Mouse (Mus musculus): ENCODE measurements around the gene Slc22a23. TPM values are rescaled to one million over a fixed set of nuclear protein-coding genes. Genes with fewer than 3 reads are reported as not detected.
"Not testable (repeated sequence)": the region's sequence is repeated elsewhere in the genome, so short reads cannot be mapped to it uniquely, and the experiment has no call there.

Gene Slc22a23
- 7.3 and 8.1 TPM in 2 replicates for polyA plus RNA-seq (2014; fragmentation: Nextera tagmentation; extraction: Ambion mirVana)

DNA sequence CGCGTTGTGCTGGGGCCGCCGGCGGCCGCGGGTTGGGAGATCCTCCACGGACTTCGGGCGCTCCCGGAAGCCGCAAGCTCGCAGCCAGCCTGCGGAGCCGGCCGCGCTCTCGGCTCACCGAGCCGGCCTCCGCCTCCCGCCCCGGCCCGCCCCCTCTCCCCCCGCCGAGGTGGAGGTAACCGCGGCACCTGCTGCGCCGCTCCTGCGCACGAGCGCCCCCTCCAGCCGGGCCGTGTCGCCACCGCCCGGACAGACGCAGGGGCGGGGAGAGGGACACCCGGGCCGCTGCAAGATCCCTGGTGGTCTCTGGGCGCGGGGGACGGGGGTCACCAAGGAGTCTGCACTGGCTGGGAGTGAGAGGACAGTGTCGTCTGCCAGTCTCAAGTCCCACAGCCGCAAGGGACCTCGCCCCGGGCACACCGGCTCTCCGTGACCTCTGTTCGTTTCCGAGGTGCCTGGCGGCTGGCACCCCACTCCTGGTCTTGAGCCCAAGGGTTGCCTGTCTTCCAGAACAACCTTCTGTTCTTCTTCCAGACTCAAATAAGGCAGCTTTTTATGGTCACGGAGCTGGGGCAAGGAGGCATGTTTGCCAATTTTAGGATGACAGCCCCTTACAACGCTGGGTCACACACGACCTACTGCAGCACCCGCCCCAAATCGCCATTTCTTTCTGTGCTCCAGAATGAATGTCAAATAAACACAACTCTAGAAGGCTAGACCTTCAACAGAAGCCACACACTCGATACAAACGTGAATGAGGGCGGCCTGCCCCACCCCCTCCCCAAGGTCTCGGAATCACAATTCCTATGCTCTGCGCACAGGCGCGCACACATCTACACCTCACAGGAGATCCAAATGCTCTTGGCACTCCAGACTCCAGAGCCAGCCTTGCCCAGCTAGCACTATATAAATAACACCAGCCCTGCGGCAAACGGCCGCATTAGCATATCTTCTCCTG lies at the start of gene Slc22a23:
Gene Slc22a23, minus strand, starts transcription at position 55 of the 958 bp plus-strand sequence.
- WGBS (ENCODE audit: insufficient replicate concordance) = 2% methylated on average over 41 of the region's 69 CpGs
- Histone ChIP-seq H3K9me3 (replicated peaks; ENCODE audit: control insufficient read depth, low read length) (no peaks in the 10 kb centered on the region), H3K27me3 (ENCODE audit: control insufficient read depth, insufficient read depth, low read length) (no peaks in the 10 kb centered on the region), H3K4me1 (ENCODE audit: control insufficient read depth, insufficient read depth, low read length) (peaks cover 27% of the 10 kb centered on the region), H3K4me3 (ENCODE audit: low read depth, low read length) (peak within 1 kb of the TSS; percentile 91), H3K36me3 (ENCODE audit: control insufficient read depth, insufficient read depth, low read length) (no peaks in the 10 kb centered on the region), H3K9ac (ENCODE audit: low read depth, low read length) (peak within 1 kb of the TSS; percentile 93), H3K4me2 (peak within 1 kb of the TSS; percentile 99), H3K27ac (ENCODE audit: low read depth, low read length) (peak within 1 kb of the TSS; percentile 78)
- ATAC-seq (replicated peaks; ENCODE audit: insufficient number of reproducible peaks, low FRiP score, low TSS enrichment) = peak; percentile 84

GRCm38 (mm10) chr13:34394305-34394704 lies 49.3 kb upstream of the Slc22a23 start:
- not testable (repeated sequence) for H3K27me3 ChIP-seq (ENCODE audit: control insufficient read depth, insufficient read depth, low read length); ATAC-seq (replicated peaks; ENCODE audit: insufficient number of reproducible peaks, low FRiP score, low TSS enrichment); H3K9ac ChIP-seq (ENCODE audit: low read depth, low read length); H3K4me2 ChIP-seq; H3K4me1 ChIP-seq (ENCODE audit: control insufficient read depth, insufficient read depth, low read length); H3K27ac ChIP-seq (ENCODE audit: low read depth, low read length); H3K4me3 ChIP-seq (ENCODE audit: low read depth, low read length); H3K9me3 ChIP-seq (replicated peaks; ENCODE audit: control insufficient read depth, low read length); H3K36me3 ChIP-seq (ENCODE audit: control insufficient read depth, insufficient read depth, low read length)
- 74% methylated on average over 9 of the region's 16 CpGs for WGBS (ENCODE audit: insufficient replicate concordance)

DNA sequence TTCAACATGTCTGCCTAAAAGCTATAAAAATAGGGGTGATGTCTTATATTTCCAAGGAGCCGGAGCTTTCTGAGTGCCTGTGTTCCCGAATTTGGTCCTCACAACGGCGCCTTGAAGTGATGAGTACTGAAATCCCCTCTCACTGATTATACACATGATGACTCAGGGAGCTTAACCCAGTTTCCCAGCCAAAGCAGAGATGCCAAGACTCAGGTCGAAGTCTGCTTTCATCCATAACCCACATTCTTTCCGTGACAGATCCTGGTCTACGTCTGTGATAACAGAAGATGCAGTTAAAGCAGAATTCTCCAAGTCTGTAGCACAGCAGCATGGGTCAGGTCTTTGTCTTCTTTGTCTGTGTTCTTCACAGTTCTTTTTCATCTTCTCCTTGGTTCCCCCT lies 47.4 kb upstream of the Slc22a23 start:
- no peaks in the 10 kb centered on the region for H3K4me1 ChIP-seq (ENCODE audit: control insufficient read depth, insufficient read depth, low read length)
- 32% methylated on average over 7 of the region's 7 CpGs for WGBS (ENCODE audit: insufficient replicate concordance)
- ATAC-seq (replicated peaks; ENCODE audit: insufficient number of reproducible peaks, low FRiP score, low TSS enrichment) = no peak

GRCm38 (mm10) chr13:34388219-34388618 lies 43.2 kb upstream of the Slc22a23 start:
- H3K27ac ChIP-seq (ENCODE audit: low read depth, low read length) = no peak overlapping the region
- H3K4me3 ChIP-seq (ENCODE audit: low read depth, low read length) = no peak overlapping the region
- H3K9me3 ChIP-seq (replicated peaks; ENCODE audit: control insufficient read depth, low read length) = no peaks in the 10 kb centered on the region
- H3K27me3 ChIP-seq (ENCODE audit: control insufficient read depth, insufficient read depth, low read length) = no peaks in the 10 kb centered on the region
- no peaks in the 10 kb centered on the region; the same call in 1 of the 2 replicates for H3K4me1 ChIP-seq (ENCODE audit: control insufficient read depth, insufficient read depth, low read length)
- 86% methylated on average over 5 of the region's 5 CpGs for WGBS (ENCODE audit: insufficient replicate concordance)
- H3K9ac ChIP-seq (ENCODE audit: low read depth, low read length) = no peak overlapping the region
- H3K36me3 ChIP-seq (ENCODE audit: control insufficient read depth, insufficient read depth, low read length) = no peaks in the 10 kb centered on the region
- H3K4me2 ChIP-seq = no peak overlapping the region
- no peak for ATAC-seq (replicated peaks; ENCODE audit: insufficient number of reproducible peaks, low FRiP score, low TSS enrichment)

More for the DNA sequence above, 47.4 kb upstream of the Slc22a23 start:
- H3K27me3 ChIP-seq (ENCODE audit: control insufficient read depth, insufficient read depth, low read length) = no peaks in the 10 kb centered on the region
- no peaks in the 10 kb centered on the region for H3K36me3 ChIP-seq (ENCODE audit: control insufficient read depth, insufficient read depth, low read length)
- no peak overlapping the region for H3K9ac ChIP-seq (ENCODE audit: low read depth, low read length)
- H3K27ac ChIP-seq (ENCODE audit: low read depth, low read length) = no peak overlapping the region
- no peaks in the 10 kb centered on the region for H3K9me3 ChIP-seq (replicated peaks; ENCODE audit: control insufficient read depth, low read length)
- no peak overlapping the region for H3K4me2 ChIP-seq
- no peak overlapping the region for H3K4me3 ChIP-seq (ENCODE audit: low read depth, low read length)

DNA sequence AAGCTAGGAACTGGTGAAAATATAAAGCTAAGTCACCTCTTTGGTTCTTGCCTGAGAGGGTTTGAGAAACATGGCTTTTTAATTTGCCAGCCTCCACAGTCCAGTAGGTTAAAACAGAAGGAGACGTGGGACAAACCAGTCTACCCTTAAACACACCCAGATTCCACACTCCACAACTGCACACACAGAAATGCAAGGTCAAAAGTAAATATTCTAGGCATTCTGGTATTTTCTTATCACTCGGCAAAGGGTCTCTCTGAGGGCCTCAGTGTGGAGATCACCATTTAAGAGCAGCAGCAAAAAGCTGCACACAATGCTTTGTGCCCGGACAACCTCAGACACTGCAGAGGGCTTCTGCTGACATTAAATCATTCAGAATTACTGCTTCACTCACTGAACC lies 38.4 kb upstream of the Slc22a23 start:
- H3K9ac ChIP-seq (ENCODE audit: low read depth, low read length) = no peak overlapping the region
- no peaks in the 10 kb centered on the region for H3K9me3 ChIP-seq (replicated peaks; ENCODE audit: control insufficient read depth, low read length)
- WGBS (ENCODE audit: insufficient replicate concordance) = 51% methylated on average over 3 of the region's 3 CpGs
- no peak overlapping the region for H3K27ac ChIP-seq (ENCODE audit: low read depth, low read length)
- ATAC-seq (replicated peaks; ENCODE audit: insufficient number of reproducible peaks, low FRiP score, low TSS enrichment) = no peak
- no peaks in the 10 kb centered on the region for H3K36me3 ChIP-seq (ENCODE audit: control insufficient read depth, insufficient read depth, low read length)
- H3K4me3 ChIP-seq (ENCODE audit: low read depth, low read length) = no peak overlapping the region
- H3K4me1 ChIP-seq (ENCODE audit: control insufficient read depth, insufficient read depth, low read length) = no peaks in the 10 kb centered on the region; the same call in 1 of the 2 replicates
- no peaks in the 10 kb centered on the region for H3K27me3 ChIP-seq (ENCODE audit: control insufficient read depth, insufficient read depth, low read length)
- no peak overlapping the region for H3K4me2 ChIP-seq

DNA sequence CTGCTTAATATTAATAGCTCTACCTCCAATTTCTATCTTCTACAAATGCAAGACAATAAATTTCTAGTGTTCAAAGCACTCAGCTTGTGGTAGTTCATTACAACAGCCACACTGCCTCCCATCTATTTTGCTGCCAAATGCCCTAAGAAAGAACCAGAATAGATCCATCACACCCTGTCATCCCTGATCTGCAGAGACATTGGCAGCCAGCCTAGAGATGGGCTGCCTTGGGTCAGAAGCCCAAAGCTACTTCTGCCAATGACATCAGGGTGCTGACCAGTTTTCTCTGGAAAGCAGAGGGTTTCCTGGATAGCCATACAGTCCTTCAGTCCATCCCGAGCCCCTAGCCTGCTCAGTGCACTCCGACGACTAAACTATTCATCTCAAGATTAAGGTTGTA lies 33.9 kb upstream of the Slc22a23 start:
- peaks cover 5% of the 10 kb centered on the region; the same call in 1 of the 2 replicates for H3K4me1 ChIP-seq (ENCODE audit: control insufficient read depth, insufficient read depth, low read length)
- H3K4me2 ChIP-seq = no peak overlapping the region
- no peaks in the 10 kb centered on the region for H3K27me3 ChIP-seq (ENCODE audit: control insufficient read depth, insufficient read depth, low read length)
- H3K36me3 ChIP-seq (ENCODE audit: control insufficient read depth, insufficient read depth, low read length) = no peaks in the 10 kb centered on the region
- H3K9ac ChIP-seq (ENCODE audit: low read depth, low read length) = no peak overlapping the region
- H3K9me3 ChIP-seq (replicated peaks; ENCODE audit: control insufficient read depth, low read length) = no peaks in the 10 kb centered on the region
- 81% methylated on average over 3 of the region's 3 CpGs for WGBS (ENCODE audit: insufficient replicate concordance)
- ATAC-seq (replicated peaks; ENCODE audit: insufficient number of reproducible peaks, low FRiP score, low TSS enrichment) = no peak
- H3K27ac ChIP-seq (ENCODE audit: low read depth, low read length) = no peak overlapping the region
- H3K4me3 ChIP-seq (ENCODE audit: low read depth, low read length) = no peak overlapping the region

DNA sequence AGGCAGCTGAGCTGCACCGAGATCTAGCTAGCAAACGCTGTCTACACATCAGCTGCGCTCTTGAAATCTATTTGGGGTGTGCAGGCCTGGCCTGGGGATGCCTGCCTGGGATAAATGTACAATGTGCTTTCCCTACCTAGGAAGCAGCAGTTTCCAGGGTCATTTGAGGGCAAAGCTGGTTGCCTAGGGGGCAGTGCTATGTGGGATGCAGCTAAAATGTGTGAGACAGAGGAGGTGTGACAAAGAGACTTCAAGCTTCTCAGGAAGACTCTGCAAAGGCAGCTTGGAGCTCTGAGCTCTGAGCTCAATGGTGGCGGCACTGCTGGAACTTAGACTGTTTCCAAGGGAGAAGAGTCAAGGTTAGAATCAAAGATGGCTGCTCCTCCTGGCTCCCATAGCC lies 30.2 kb upstream of the Slc22a23 start:
- H3K4me2 ChIP-seq = no peak overlapping the region
- H3K4me3 ChIP-seq (ENCODE audit: low read depth, low read length) = no peak overlapping the region
- no peak overlapping the region for H3K27ac ChIP-seq (ENCODE audit: low read depth, low read length)
- H3K4me1 ChIP-seq (ENCODE audit: control insufficient read depth, insufficient read depth, low read length) = peaks cover 8% of the 10 kb centered on the region; the same call in 1 of the 2 replicates
- no peak overlapping the region for H3K9ac ChIP-seq (ENCODE audit: low read depth, low read length)
- 62% methylated on average over 4 of the region's 4 CpGs for WGBS (ENCODE audit: insufficient replicate concordance)
- H3K36me3 ChIP-seq (ENCODE audit: control insufficient read depth, insufficient read depth, low read length) = no peaks in the 10 kb centered on the region
- no peaks in the 10 kb centered on the region for H3K9me3 ChIP-seq (replicated peaks; ENCODE audit: control insufficient read depth, low read length)
- ATAC-seq (replicated peaks; ENCODE audit: insufficient number of reproducible peaks, low FRiP score, low TSS enrichment) = no peak
- no peaks in the 10 kb centered on the region for H3K27me3 ChIP-seq (ENCODE audit: control insufficient read depth, insufficient read depth, low read length)

DNA sequence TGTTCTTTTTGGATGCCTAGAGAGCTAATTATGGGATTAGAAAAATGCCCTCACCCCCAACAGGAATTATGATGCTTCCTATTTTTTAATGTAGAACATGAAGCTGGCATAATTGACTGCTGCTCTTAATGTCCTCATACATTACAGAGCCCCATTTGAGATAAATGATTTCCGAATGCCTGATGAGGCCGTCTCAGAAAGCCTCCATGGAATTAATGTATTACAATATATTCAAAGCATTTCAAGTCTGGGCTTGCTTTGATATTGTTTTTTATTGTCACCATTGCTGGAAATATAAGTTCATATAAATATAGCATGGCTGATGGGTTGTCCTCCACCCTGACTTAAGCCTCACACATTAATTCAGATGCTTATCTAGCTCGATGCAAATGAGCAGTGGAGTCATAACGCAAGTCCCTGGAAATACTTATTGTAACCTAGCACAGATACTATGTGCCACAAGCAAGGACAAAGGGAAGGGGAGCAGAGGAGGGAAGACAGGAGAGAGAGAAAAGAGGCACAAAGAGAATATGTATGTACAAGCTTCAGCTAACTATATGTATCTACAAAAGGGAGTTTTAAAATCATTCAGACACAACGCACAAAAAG lies 28.0 kb upstream of the Slc22a23 start:
- peaks cover 8% of the 10 kb centered on the region; the same call in 1 of the 2 replicates for H3K4me1 ChIP-seq (ENCODE audit: control insufficient read depth, insufficient read depth, low read length)
- 79% methylated on average over 5 of the region's 5 CpGs for WGBS (ENCODE audit: insufficient replicate concordance)

More for the DNA sequence above, 28.0 kb upstream of the Slc22a23 start:
- no peak for ATAC-seq (replicated peaks; ENCODE audit: insufficient number of reproducible peaks, low FRiP score, low TSS enrichment)
- Histone ChIP-seq H3K27ac (ENCODE audit: low read depth, low read length) (no peak overlapping the region), H3K9me3 (replicated peaks; ENCODE audit: control insufficient read depth, low read length) (no peaks in the 10 kb centered on the region), H3K4me3 (ENCODE audit: low read depth, low read length) (no peak overlapping the region), H3K27me3 (ENCODE audit: control insufficient read depth, insufficient read depth, low read length) (no peaks in the 10 kb centered on the region), H3K9ac (ENCODE audit: low read depth, low read length) (no peak overlapping the region), H3K4me2 (no peak overlapping the region), H3K36me3 (ENCODE audit: control insufficient read depth, insufficient read depth, low read length) (no peaks in the 10 kb centered on the region)
